Mouse (Mus musculus): Measurements from ENCODE around the gene Gm42688. TPM values are rescaled to one million over a fixed set of nuclear protein-coding genes. Genes with fewer than 3 reads are reported as not detected.
A peak's percentile ranks its signal among the peaks of the same experiment; 100 is the strongest.

The Gm42688 gene
- polyA plus RNA-seq, 1 experiment from 2014 or later: 1.6 TPM

GRCm38 (mm10) chr6:83134951-83135513 is 33.6 kb downstream of the Gm42688 start, which contains the start of gene Rtkn:
TSS of gene Rtkn (plus strand) at chr6:83135463.
- H3K36me3 ChIP-seq (ENCODE audit: inconsistent target): no peaks in the 10 kb centered on the region
- no peak within 1 kb of the TSS for H3K4me3 ChIP-seq (ENCODE audit: inconsistent target)
- no peak within 1 kb of the TSS for H3K27ac ChIP-seq
- 62% methylated on average over 7 of the region's 7 CpGs for WGBS (ENCODE audit: missing documents)
- H3K79me2 ChIP-seq (ENCODE audit: inconsistent target): no peaks in the 10 kb centered on the region

DNA sequence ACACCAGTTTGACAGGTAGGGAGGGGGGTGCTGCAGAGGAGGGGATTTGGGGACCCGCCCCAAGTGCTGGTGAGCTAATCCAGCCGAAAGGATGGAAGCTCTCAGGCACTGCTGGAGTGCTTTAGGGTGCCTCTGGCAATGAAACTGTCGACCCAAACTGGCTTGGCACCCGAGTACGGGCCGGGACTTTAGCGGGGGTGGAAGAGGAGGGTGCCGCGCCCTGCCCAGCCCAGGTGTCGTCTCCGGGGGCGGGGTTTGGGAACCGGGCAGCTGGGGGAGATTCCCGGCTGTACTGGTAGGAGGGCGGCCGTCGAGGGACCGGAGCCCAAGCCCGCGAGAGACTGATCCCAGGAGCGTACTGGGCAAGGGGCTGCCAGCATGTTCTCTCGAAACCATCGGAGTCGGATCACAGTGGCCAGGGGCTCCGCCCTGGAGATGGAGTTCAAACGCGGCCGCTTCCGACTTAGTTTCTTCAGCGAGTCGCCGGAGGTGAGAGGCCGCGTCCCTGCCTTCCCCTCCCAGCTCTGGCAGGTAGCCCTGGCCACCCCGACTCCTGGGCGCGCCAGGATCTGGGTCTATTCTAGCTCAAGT is 34.2 kb downstream of the Gm42688 start:
- no peak overlapping the region for H3K4me3 ChIP-seq (ENCODE audit: inconsistent target)
- H3K36me3 ChIP-seq (ENCODE audit: inconsistent target): no peaks in the 10 kb centered on the region
- WGBS (ENCODE audit: missing documents): 49% methylated on average over 33 of the region's 37 CpGs
- H3K27ac ChIP-seq: no peak overlapping the region
- H3K79me2 ChIP-seq (ENCODE audit: inconsistent target): no peaks in the 10 kb centered on the region

DNA sequence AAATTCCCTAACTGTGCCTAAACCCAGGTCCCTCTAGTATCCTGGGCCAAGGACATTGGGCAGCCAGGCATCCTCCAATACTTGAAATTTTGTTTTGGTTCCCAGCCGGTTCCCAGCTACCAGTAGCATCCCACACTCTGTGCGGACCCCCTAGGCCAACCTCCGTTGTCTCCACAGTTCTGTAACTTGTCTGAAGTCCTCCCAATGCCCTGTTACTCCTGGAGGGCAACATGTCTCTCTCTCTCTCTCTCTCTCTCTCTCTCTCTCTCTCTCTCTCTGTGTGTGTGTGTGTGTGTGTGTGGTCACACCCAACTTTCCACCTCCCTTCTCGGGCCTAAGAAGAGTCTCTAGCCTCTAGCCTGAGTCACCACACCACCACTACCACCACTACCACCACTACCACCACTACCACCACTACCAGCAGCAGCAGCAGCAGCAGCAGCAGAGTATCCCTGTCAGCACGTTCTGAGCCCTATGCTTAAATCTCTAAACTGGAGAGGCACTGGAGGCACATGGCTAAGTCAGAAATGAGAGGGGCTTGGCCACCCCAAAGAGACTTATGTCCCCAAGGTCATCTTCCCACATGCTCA is 35.0 kb downstream of the Gm42688 start:
- no peak overlapping the region for H3K27ac ChIP-seq
- 81% methylated on average over 4 of the region's 5 CpGs for whole genome bisulfite sequencing (ENCODE audit: missing documents)
- H3K36me3 ChIP-seq (ENCODE audit: inconsistent target): no peaks in the 10 kb centered on the region
- H3K4me3 ChIP-seq (ENCODE audit: inconsistent target): peak overlapping the region; percentile 28
- H3K79me2 ChIP-seq (ENCODE audit: inconsistent target): no peaks in the 10 kb centered on the region

DNA sequence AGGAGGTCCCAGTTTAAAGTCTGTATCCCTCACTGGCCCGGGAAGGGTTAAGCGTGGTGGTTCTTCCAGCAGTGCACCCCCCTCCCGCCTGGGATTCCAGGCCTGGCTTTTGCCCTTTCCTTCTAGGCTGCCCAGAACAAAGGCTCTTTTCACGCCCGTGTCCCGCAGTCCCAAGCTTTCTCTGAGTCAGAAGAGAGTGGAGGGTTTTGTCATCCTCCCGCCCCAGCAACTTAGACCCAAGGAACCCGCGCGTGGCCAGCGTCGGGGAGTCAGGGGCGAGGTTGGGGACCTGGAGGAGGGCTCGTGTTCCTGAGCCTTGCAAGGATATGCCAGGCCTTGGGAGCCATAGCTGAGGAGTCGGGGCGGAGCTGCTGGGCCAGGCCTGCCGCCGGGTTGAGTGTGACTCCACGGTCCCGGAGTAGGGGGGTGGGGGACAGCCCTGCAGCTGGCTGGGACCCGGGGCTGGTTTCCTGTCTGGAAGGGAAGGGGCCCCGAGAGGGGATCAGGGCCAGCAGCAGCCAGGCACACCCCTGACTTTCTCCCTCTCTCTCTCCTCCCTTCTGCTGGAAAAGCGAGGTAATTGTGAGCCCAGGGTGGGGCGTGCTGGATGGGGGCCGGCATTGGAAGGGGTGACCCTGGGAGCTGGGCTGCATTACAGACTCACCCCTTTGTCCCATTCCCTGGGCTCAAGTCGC is 35.6 kb downstream of the Gm42688 start:
- WGBS (ENCODE audit: missing documents): 24% methylated on average over 26 of the region's 26 CpGs
- Histone ChIP-seq H3K79me2 (ENCODE audit: inconsistent target) (no peaks in the 10 kb centered on the region), H3K27ac (peak overlapping the region; percentile 33; the same call in 1 of the 2 replicates), H3K4me3 (ENCODE audit: inconsistent target) (peak overlapping the region; percentile 28), H3K36me3 (ENCODE audit: inconsistent target) (no peaks in the 10 kb centered on the region)

DNA sequence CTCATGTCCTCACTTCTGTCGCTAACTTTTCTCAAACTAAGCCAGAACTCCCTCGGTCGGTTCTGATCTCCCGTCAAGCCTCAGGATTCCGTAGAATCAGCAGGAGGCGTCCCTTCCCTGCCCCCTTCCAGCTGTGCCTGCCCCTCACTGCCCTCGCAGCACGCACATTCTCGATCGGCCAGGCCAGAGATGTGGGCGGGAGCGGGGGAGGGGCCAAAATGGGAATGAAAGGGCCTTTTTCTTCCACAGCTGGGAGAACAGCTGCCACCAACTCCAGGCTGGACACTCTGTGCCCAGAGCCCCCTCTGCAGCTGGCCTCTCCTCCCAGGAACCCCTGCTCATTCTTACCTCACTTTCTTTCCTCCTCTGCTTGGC is 36.1 kb downstream of the Gm42688 start:
- 10% methylated on average over 12 of the region's 12 CpGs for WGBS (ENCODE audit: missing documents)
- Histone ChIP-seq H3K27ac (peak overlapping the region; percentile 33; the same call in 1 of the 2 replicates), H3K79me2 (ENCODE audit: inconsistent target) (no peaks in the 10 kb centered on the region), H3K36me3 (ENCODE audit: inconsistent target) (no peaks in the 10 kb centered on the region), H3K4me3 (ENCODE audit: inconsistent target) (peak overlapping the region; percentile 28)

- 18% methylated on average over 9 of the region's 11 CpGs for WGBS (ENCODE audit: missing documents)
- Histone ChIP-seq H3K36me3 (ENCODE audit: inconsistent target) (no peaks in the 10 kb centered on the region), H3K27ac (no peak overlapping the region), H3K4me3 (ENCODE audit: inconsistent target) (no peak overlapping the region), H3K79me2 (ENCODE audit: inconsistent target) (no peaks in the 10 kb centered on the region)
Observed at GRCm38 (mm10) chr6:83138056-83138455, 36.6 kb downstream of the Gm42688 start.

- H3K4me3 ChIP-seq (ENCODE audit: inconsistent target): no peak overlapping the region
- H3K36me3 ChIP-seq (ENCODE audit: inconsistent target): no peaks in the 10 kb centered on the region
- 98% methylated on average over 8 of the region's 8 CpGs for WGBS (ENCODE audit: missing documents)
- no peak overlapping the region for H3K27ac ChIP-seq
- H3K79me2 ChIP-seq (ENCODE audit: inconsistent target): no peaks in the 10 kb centered on the region
Observed at GRCm38 (mm10) chr6:83140044-83140443, 38.6 kb downstream of the Gm42688 start.

DNA sequence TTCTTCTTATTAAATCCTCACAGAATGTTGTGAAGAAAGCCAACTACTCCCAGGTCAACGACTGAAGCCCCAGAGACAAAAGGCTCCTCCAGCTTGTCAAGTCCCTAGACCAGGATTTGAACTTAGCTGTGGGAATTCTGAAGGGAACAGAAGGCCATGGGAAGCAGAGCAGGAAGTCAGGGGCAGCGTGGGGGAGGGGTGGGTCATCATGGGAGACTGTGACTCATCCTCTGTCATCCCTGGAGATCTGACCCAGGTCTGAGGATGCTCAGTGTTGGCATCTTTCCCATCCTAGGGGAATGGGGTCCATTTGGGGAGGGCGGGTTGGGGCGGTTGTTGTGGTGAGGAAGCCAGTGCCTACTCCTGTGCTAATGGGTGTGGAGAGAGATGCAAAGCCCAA is 40.2 kb downstream of the Gm42688 start:
- H3K27ac ChIP-seq: no peak overlapping the region
- no peak overlapping the region for H3K4me3 ChIP-seq (ENCODE audit: inconsistent target)
- H3K36me3 ChIP-seq (ENCODE audit: inconsistent target): no peaks in the 10 kb centered on the region
- no peaks in the 10 kb centered on the region for H3K79me2 ChIP-seq (ENCODE audit: inconsistent target)
- 90% methylated on average over 4 of the region's 4 CpGs for WGBS (ENCODE audit: missing documents)

- no peaks in the 10 kb centered on the region for H3K36me3 ChIP-seq (ENCODE audit: inconsistent target)
- no peak overlapping the region for H3K27ac ChIP-seq
- H3K4me3 ChIP-seq (ENCODE audit: inconsistent target): no peak overlapping the region
- 30% methylated on average over 40 of the region's 41 CpGs for WGBS (ENCODE audit: missing documents)
- H3K79me2 ChIP-seq (ENCODE audit: inconsistent target): no peaks in the 10 kb centered on the region
Observed at GRCm38 (mm10) chr6:83142211-83142731, 40.9 kb downstream of the Gm42688 start.

DNA sequence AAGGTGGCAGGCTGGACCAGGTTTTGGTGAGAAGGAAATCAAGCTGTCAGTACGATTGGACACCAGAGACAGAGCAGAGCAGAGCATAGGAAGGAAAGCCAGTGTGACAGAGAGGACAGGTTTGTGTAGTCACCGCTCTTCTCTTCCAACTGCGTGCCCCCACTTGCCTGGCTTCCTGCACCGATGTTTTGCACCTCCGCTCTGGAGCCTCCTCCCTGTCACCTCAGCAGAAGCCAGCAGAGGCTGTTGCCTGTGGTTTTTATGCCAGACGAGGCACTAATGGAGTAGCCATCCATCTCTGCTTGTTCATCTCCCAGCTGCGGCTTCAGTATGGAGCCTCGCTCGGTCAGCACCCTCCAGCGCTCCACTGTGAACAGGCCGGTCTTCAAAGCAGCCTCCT is 41.5 kb downstream of the Gm42688 start:
- no peaks in the 10 kb centered on the region for H3K79me2 ChIP-seq (ENCODE audit: inconsistent target)
- H3K4me3 ChIP-seq (ENCODE audit: inconsistent target): no peak overlapping the region
- H3K27ac ChIP-seq: no peak overlapping the region
- WGBS (ENCODE audit: missing documents): 85% methylated on average over 11 of the region's 11 CpGs
- H3K36me3 ChIP-seq (ENCODE audit: inconsistent target): no peaks in the 10 kb centered on the region

GRCm38 (mm10) chr6:83145209-83145608 is 43.8 kb downstream of the Gm42688 start:
- Histone ChIP-seq H3K79me2 (ENCODE audit: inconsistent target) (no peaks in the 10 kb centered on the region), H3K4me3 (ENCODE audit: inconsistent target) (no peak overlapping the region), H3K36me3 (ENCODE audit: inconsistent target) (no peaks in the 10 kb centered on the region), H3K27ac (no peak overlapping the region)
- 67% methylated on average over 2 of the region's 2 CpGs for WGBS (ENCODE audit: missing documents)

DNA sequence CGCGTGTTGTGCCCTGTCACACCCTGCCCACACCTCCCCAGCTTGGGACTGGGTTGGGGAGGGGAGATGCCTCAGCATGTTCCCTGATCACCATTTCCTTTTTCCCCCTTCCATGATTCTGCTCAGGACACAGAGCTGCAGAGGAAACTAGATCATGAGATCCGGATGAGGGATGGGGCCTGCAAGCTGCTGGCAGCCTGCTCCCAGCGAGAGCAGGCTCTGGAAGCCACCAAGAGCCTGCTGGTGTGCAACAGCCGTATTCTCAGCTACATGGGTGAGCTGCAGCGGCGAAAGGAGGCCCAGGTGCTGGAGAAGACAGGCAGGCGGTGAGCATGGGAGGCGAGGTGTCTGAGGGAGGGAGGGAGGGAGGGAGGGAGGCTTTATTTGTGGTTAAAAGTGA is 44.4 kb downstream of the Gm42688 start:
- no peaks in the 10 kb centered on the region for H3K36me3 ChIP-seq (ENCODE audit: inconsistent target)
- no peak overlapping the region for H3K4me3 ChIP-seq (ENCODE audit: inconsistent target)
- H3K79me2 ChIP-seq (ENCODE audit: inconsistent target): no peaks in the 10 kb centered on the region
- no peak overlapping the region for H3K27ac ChIP-seq
- 92% methylated on average over 9 of the region's 9 CpGs for WGBS (ENCODE audit: missing documents)

- Histone ChIP-seq H3K79me2 (ENCODE audit: inconsistent target) (no peaks in the 10 kb centered on the region), H3K36me3 (ENCODE audit: inconsistent target) (no peaks in the 10 kb centered on the region), H3K4me3 (ENCODE audit: inconsistent target) (no peak overlapping the region), H3K27ac (no peak overlapping the region)
- WGBS (ENCODE audit: missing documents): 90% methylated on average over 7 of the region's 7 CpGs
Observed at GRCm38 (mm10) chr6:83147280-83147679, 45.9 kb downstream of the Gm42688 start.

- no peak overlapping the region for H3K4me3 ChIP-seq (ENCODE audit: inconsistent target)
- H3K36me3 ChIP-seq (ENCODE audit: inconsistent target): no peaks in the 10 kb centered on the region
- no peak overlapping the region for H3K27ac ChIP-seq
- H3K79me2 ChIP-seq (ENCODE audit: inconsistent target): no peaks in the 10 kb centered on the region
- WGBS (ENCODE audit: missing documents): 89% methylated on average over 7 of the region's 8 CpGs
Observed at GRCm38 (mm10) chr6:83151721-83152120, 50.3 kb downstream of the Gm42688 start.

DNA sequence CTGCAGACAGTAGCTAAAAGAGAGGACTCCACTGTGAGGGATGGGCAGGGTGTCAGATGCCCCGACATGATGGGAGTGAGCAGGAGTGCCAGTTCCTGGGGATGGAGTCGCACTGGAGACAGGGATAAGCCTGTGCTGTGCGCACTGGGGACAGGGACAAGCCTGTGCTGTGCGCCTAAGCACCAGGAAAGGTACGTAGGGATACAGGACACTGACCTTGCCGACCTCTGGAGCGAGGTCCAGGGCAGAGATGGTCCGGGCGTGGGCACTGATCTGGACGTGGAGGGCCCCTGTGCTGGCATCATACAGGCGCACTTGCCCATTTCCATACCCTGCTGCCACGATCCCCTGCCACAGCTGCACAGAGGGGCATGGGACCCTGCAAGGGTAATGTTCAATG is 51.6 kb downstream of the Gm42688 start:
- H3K27ac ChIP-seq: no peak overlapping the region
- 90% methylated on average over 12 of the region's 12 CpGs for WGBS (ENCODE audit: missing documents)
- no peaks in the 10 kb centered on the region for H3K79me2 ChIP-seq (ENCODE audit: inconsistent target)
- no peak overlapping the region for H3K4me3 ChIP-seq (ENCODE audit: inconsistent target)
- H3K36me3 ChIP-seq (ENCODE audit: inconsistent target): no peaks in the 10 kb centered on the region
